Mouse (Mus musculus) kidney, embryonic 14.5 days (tissue): ENCODE measurements around the gene Lrrc55. TPM values are rescaled to one million over a fixed set of nuclear protein-coding genes. Genes with fewer than 3 reads are reported as not detected.

ENCODE experiments used
- ATAC-seq: fragments of 200-750 bp; cut with Nextera tagmentation; 2 replicates; pipeline ENCODE4 v1.8.0; 2017; ENCODE audit warnings: moderate number of reproducible peaks, mild to moderate bottlenecking, moderate TSS enrichment, moderate library complexity; ENCODE audit not compliant: low FRiP score, low TSS enrichment
- H3K27ac ChIP-seq: fragments of 300-500 bp; sonication (generic); 2 replicates; pipeline ENCODE4 v1.5.1; 2014; ENCODE audit warnings: low read depth, mild to moderate bottlenecking, low read length, moderate library complexity, mixed read lengths
- H3K27me3 ChIP-seq: fragments of 300-500 bp; sonication (generic); 2 replicates; pipeline ENCODE4 v1.6.1; 2014; ENCODE audit warnings: mild to moderate bottlenecking, low read length; ENCODE audit not compliant: control insufficient read depth, insufficient read depth
- H3K36me3 ChIP-seq: fragments of 300-500 bp; sonication (generic); 2 replicates; pipeline ENCODE4 v1.6.1; 2014; ENCODE audit warnings: low read length, mixed read lengths; ENCODE audit not compliant: control insufficient read depth, insufficient read depth
- H3K4me1 ChIP-seq: fragments of 300-500 bp; sonication (generic); 2 replicates; pipeline ENCODE4 v1.6.1; 2014; ENCODE audit warnings: low read length, mixed read lengths; ENCODE audit not compliant: control insufficient read depth, insufficient read depth
- H3K4me2 ChIP-seq: fragments of 300-500 bp; sonication (generic); replicated peaks from 2 replicates; pipeline ENCODE4 v1.6.1; 2014; ENCODE audit warnings: low read depth, mild to moderate bottlenecking, low read length
- H3K4me3 ChIP-seq: fragments of 300-500 bp; sonication (generic); 2 replicates; pipeline ENCODE4 v1.5.1; 2014; ENCODE audit warnings: mild to moderate bottlenecking, low read length
- H3K9ac ChIP-seq: fragments of 300-500 bp; sonication (generic); 2 replicates; pipeline ENCODE4 v1.6.1; 2014; ENCODE audit warnings: low read depth, mild to moderate bottlenecking, low read length, moderate library complexity
- H3K9me3 ChIP-seq: fragments of 300-500 bp; sonication (generic); 2 replicates; pipeline ENCODE4 v1.6.1; 2016; ENCODE audit warnings: low read length; ENCODE audit not compliant: control insufficient read depth
- WGBS: fragments of 180-500 bp; shearing (Covaris S2); extraction: QIAGEN DNeasy Blood & Tissue Kit; methylation state at CpG from one replicate; pipeline ENCODE4 v1.1.7; 2014; 5-methylcytosine and 5-hydroxymethylcytosine counted together
- polyA plus RNA-seq: library from polyadenylated mRNA; unstranded; fragments of >200 nt; fragmentation: Nextera tagmentation; extraction: Ambion mirVana; gene quantifications from 2 replicates; pipeline ENCODE4 v1.2.1, GENCODE M21; 2014

The Lrrc55 gene
- polyA plus RNA-seq, 1 experiment from 2014 or later, result 0.39 TPM

- no peak overlapping the region for H3K4me3 ChIP-seq
- no peak for ATAC-seq
- peaks cover 6% of the 10 kb centered on the region; the same call in 1 of the 2 replicates for H3K27me3 ChIP-seq
- H3K4me2 ChIP-seq, result no peak overlapping the region
- no peaks in the 10 kb centered on the region for H3K9me3 ChIP-seq
- H3K9ac ChIP-seq, result no peak overlapping the region
- no peaks in the 10 kb centered on the region for H3K4me1 ChIP-seq
- H3K36me3 ChIP-seq, result no peaks in the 10 kb centered on the region
- H3K27ac ChIP-seq, result no peak overlapping the region
Measured at GRCm38 (mm10) chr2:85140833-85141232, 56.2 kb downstream of the Lrrc55 start.

- Histone ChIP-seq H3K9me3 (no peaks in the 10 kb centered on the region), H3K27ac (no peak overlapping the region), H3K4me2 (peak overlapping the region; percentile 17; the same call in 1 of the 2 replicates), H3K4me1 (no peaks in the 10 kb centered on the region), H3K4me3 (peak overlapping the region; percentile 29; the same call in 1 of the 2 replicates), H3K27me3 (peaks cover 6% of the 10 kb centered on the region; the same call in 1 of the 2 replicates), H3K9ac (peak overlapping the region; percentile 4; the same call in 1 of the 2 replicates), H3K36me3 (no peaks in the 10 kb centered on the region)
- whole genome bisulfite sequencing, result 72% methylated on average over 7 of the region's 7 CpGs
- ATAC-seq, result no peak
Measured at GRCm38 (mm10) chr2:85139846-85140245, 57.2 kb downstream of the Lrrc55 start.

- H3K27me3 ChIP-seq, result peaks cover 6% of the 10 kb centered on the region; the same call in 1 of the 2 replicates
- H3K4me2 ChIP-seq, result peak overlapping the region; percentile 17; the same call in 1 of the 2 replicates
- H3K36me3 ChIP-seq, result no peaks in the 10 kb centered on the region
- peak overlapping the region; percentile 29 for H3K4me3 ChIP-seq
- H3K9me3 ChIP-seq, result no peaks in the 10 kb centered on the region
- WGBS, result 75% methylated on average over 4 of the region's 4 CpGs
- no peak overlapping the region for H3K27ac ChIP-seq
- H3K9ac ChIP-seq, result peak overlapping the region; percentile 28; the same call in 1 of the 2 replicates
- H3K4me1 ChIP-seq, result no peaks in the 10 kb centered on the region
- ATAC-seq, result no peak
Measured at GRCm38 (mm10) chr2:85139393-85139792, 57.6 kb downstream of the Lrrc55 start.

GRCm38 (mm10) chr2:85138143-85138542 lies 58.9 kb downstream of the Lrrc55 start:
- no peaks in the 10 kb centered on the region for H3K9me3 ChIP-seq
- no peak overlapping the region for H3K4me2 ChIP-seq
- H3K27me3 ChIP-seq, result peaks cover 6% of the 10 kb centered on the region; the same call in 1 of the 2 replicates
- H3K36me3 ChIP-seq, result no peaks in the 10 kb centered on the region
- peak overlapping the region; percentile 25; the same call in 1 of the 2 replicates for H3K9ac ChIP-seq
- WGBS, result 35% methylated on average over 2 of the region's 2 CpGs
- H3K27ac ChIP-seq, result no peak overlapping the region
- no peak for ATAC-seq
- H3K4me1 ChIP-seq, result no peaks in the 10 kb centered on the region
- peak overlapping the region; percentile 29 for H3K4me3 ChIP-seq

- no peak for ATAC-seq
- Histone ChIP-seq H3K27me3 (peaks cover 6% of the 10 kb centered on the region; the same call in 1 of the 2 replicates), H3K36me3 (no peaks in the 10 kb centered on the region), H3K27ac (peak overlapping the region; percentile 42; the same call in 1 of the 2 replicates), H3K4me3 (peak overlapping the region; percentile 29), H3K9me3 (no peaks in the 10 kb centered on the region), H3K9ac (peak overlapping the region; percentile 25; the same call in 1 of the 2 replicates), H3K4me1 (no peaks in the 10 kb centered on the region), H3K4me2 (no peak overlapping the region)
- 58% methylated on average over 10 of the region's 10 CpGs for WGBS
Measured at GRCm38 (mm10) chr2:85137601-85138140, 59.3 kb downstream of the Lrrc55 start.

- H3K27me3 ChIP-seq, result peaks cover 6% of the 10 kb centered on the region; the same call in 1 of the 2 replicates
- peak overlapping the region; percentile 29 for H3K4me3 ChIP-seq
- H3K27ac ChIP-seq, result peak overlapping the region; percentile 42; the same call in 1 of the 2 replicates
- peak overlapping the region; percentile 25; the same call in 1 of the 2 replicates for H3K9ac ChIP-seq
- H3K9me3 ChIP-seq, result no peaks in the 10 kb centered on the region
- H3K4me1 ChIP-seq, result no peaks in the 10 kb centered on the region
- WGBS, result 88% methylated on average over 21 of the region's 21 CpGs
- H3K4me2 ChIP-seq, result no peak overlapping the region
- H3K36me3 ChIP-seq, result no peaks in the 10 kb centered on the region
- ATAC-seq, result peak; percentile 10; the same call in 1 of the 2 replicates
Measured at GRCm38 (mm10) chr2:85136831-85137520, 60.0 kb downstream of the Lrrc55 start.

- Histone ChIP-seq H3K36me3 (no peaks in the 10 kb centered on the region), H3K9me3 (no peaks in the 10 kb centered on the region), H3K4me2 (no peak within 1 kb of the TSS), H3K4me3 (peak within 1 kb of the TSS; percentile 29; the same call in 1 of the 2 replicates), H3K4me1 (peaks cover 1% of the 10 kb centered on the region; the same call in 1 of the 2 replicates), H3K27ac (peak within 1 kb of the TSS; percentile 42; the same call in 1 of the 2 replicates), H3K9ac (peak within 1 kb of the TSS; percentile 25; the same call in 1 of the 2 replicates), H3K27me3 (peaks cover 6% of the 10 kb centered on the region; the same call in 1 of the 2 replicates)
- WGBS, result 8% methylated on average over 4 of the region's 4 CpGs
- ATAC-seq, result 0 out of 2 replicates have a peak, but pooled peaks have one; percentile 61
Measured at GRCm38 (mm10) chr2:85136089-85136488, 60.9 kb downstream of the Lrrc55 start, which contains the start of gene Aplnr. Aplnr (plus strand) TSS chr2:85136225.

- WGBS, result 35% methylated on average over 1 of the region's 1 CpGs
- Histone ChIP-seq H3K27ac (no peak overlapping the region), H3K27me3 (peaks cover 6% of the 10 kb centered on the region; the same call in 1 of the 2 replicates), H3K4me3 (no peak overlapping the region), H3K4me1 (peaks cover 3% of the 10 kb centered on the region; the same call in 1 of the 2 replicates), H3K9ac (no peak overlapping the region), H3K36me3 (no peaks in the 10 kb centered on the region), H3K9me3 (no peaks in the 10 kb centered on the region), H3K4me2 (no peak overlapping the region)
- no peak for ATAC-seq
Measured at GRCm38 (mm10) chr2:85135099-85135498, 61.9 kb downstream of the Lrrc55 start.
